Mouse (Mus musculus) lung, adult 2 months (tissue): ENCODE results near the gene Mipep.

ENCODE experiments used
- CTCF ChIP-seq: fragments of 200-500 bp; IDR thresholded peaks from 2 replicates; pipeline ENCODE4 v1.5.1; 2011; ENCODE audit warnings: mild to moderate bottlenecking, low read length, control low read depth; ENCODE audit not compliant: insufficient read depth
- POLR2A ChIP-seq: fragments of 200-500 bp; IDR thresholded peaks from 2 replicates; pipeline ENCODE4 v1.6.1; 2011; ENCODE audit warnings: low read depth, mild to moderate bottlenecking, control low read depth, low read length, borderline replicate concordance; ENCODE audit errors: extremely low read depth

DNA sequence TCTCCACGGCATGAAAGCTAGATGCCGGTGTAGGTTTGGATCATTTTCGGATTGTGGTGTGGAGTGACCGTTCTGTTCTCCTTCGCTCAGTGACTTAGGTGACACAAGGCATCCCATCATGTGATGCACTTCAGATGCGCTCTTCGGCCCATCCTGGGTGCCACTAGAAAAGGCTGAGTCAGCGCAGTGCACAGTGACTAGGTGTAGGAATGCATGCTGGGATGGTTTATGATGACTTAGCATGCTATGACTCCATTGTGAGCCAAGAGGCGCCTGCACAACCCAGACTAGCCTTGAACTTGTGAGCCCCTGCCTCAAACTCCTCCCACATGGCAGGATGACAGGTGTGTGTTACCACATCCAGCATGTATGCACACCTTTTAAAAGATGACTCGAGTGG lies 38.2 kb upstream of the Mipep start:
- TF ChIP-seq CTCF (no peak), POLR2A (no peak)
